Mouse (Mus musculus): Measurements from ENCODE around the gene Retnlg. TPM values are rescaled to one million over a fixed set of nuclear protein-coding genes. Genes with fewer than 3 reads are reported as not detected.
A peak's percentile ranks its signal among the peaks of the same experiment; 100 is the strongest.
"Not testable (repeated sequence)": the region's sequence is repeated elsewhere in the genome, so short reads cannot be mapped to it uniquely, and the experiment has no call there.

Retnlg gene
- 0.74 TPM in 1 of 2 replicates, not detected in the other for total RNA-seq (2014; rRNA removed)
- polyA plus RNA-seq (2012; rRNA removed), result 0.42 and 0.75 TPM in 2 replicates

DNA sequence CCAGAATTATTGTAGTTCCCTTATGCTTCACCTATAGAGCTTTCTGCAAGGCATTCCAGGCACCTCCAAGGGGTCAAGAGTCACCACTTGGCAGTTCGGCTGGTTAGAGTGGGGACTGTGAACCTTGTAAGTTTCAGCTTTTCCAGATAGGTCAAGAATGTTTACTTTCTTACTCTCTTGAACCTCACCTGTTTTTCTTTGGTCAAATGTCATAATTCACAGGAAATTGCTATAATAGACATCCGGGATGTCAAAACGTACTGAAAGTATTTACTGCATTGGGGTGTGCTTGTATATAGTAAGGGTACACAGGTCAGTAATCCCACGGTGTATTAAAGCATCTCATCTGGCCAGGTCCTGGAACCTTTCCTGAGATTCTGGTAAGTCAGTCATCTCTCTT is at the start of gene Retnlg:
Gene Retnlg, plus strand, starts transcription at position 301 of the 400 bp plus-strand sequence.
- WGBS, result 77% methylated on average over 4 of the region's 4 CpGs

DNA sequence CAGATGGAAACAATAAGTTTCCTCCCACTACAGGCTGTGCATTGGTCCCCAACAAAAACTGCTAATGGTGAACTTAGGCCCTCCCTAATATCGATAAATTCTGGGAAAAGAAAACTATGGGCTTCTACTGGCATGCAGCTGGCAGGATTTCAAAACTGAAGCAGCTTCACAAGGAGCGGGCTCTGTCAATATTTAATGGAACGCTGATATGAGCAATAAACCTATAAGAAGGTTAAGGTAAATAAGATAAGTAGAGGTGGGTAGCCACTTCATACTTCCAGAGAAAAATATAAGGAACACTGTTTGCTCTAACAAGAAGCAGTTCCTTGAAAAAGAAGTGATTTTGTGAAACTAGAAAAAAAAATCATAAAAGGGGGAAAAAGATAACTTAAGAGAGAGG is 45.9 kb upstream of the Retnlg start:
- no peak for DNase-seq (ENCODE audit: extremely low read depth, low read depth, low spot score)
- no peaks in the 10 kb centered on the region for H3K79me2 ChIP-seq (ENCODE audit: control insufficient read depth, insufficient read depth, low read length)
- H3K4me3 ChIP-seq (ENCODE audit: insufficient read depth, low read depth, low read length), result no peak overlapping the region
- no peaks in the 10 kb centered on the region for H3K36me3 ChIP-seq (ENCODE audit: control insufficient read depth, insufficient read depth, low read length)
- H3K4me1 ChIP-seq (ENCODE audit: control insufficient read depth, insufficient read depth, low read length), result no peaks in the 10 kb centered on the region
- TF ChIP-seq POLR2A (IDR thresholded peaks at IDR 0.05; ENCODE audit: extremely low read depth, insufficient read depth, low read length) (no peak), CTCF (IDR thresholded peaks at IDR 0.05; ENCODE audit: low read depth, low read length) (no peak)
- 60% methylated on average over 3 of the region's 3 CpGs for WGBS
- no peak overlapping the region for H3K27ac ChIP-seq (replicated peaks; ENCODE audit: insufficient read depth, low read depth, low read length)
- H3K27me3 ChIP-seq (ENCODE audit: control insufficient read depth, insufficient read depth, low read length), result no peaks in the 10 kb centered on the region
- H3K9ac ChIP-seq (ENCODE audit: low read depth, low read length), result no peak overlapping the region

More for the DNA sequence above, at the start of gene Retnlg:
- no peak within 1 kb of the TSS for H3K9ac ChIP-seq (ENCODE audit: low read depth, low read length)
- no peaks in the 10 kb centered on the region for H3K79me2 ChIP-seq (ENCODE audit: control insufficient read depth, insufficient read depth, low read length)
- no peak within 1 kb of the TSS for H3K4me3 ChIP-seq (ENCODE audit: insufficient read depth, low read depth, low read length)
- H3K36me3 ChIP-seq (ENCODE audit: control insufficient read depth, insufficient read depth, low read length), result no peaks in the 10 kb centered on the region
- no peaks in the 10 kb centered on the region for H3K4me1 ChIP-seq (ENCODE audit: control insufficient read depth, insufficient read depth, low read length)
- no peak for DNase-seq (ENCODE audit: extremely low read depth, low read depth, low spot score)
- TF ChIP-seq CTCF (IDR thresholded peaks at IDR 0.05; ENCODE audit: low read depth, low read length) (no peak), POLR2A (IDR thresholded peaks at IDR 0.05; ENCODE audit: extremely low read depth, insufficient read depth, low read length) (no peak)
- no peak within 1 kb of the TSS for H3K27ac ChIP-seq (replicated peaks; ENCODE audit: insufficient read depth, low read depth, low read length)
- no peaks in the 10 kb centered on the region for H3K27me3 ChIP-seq (ENCODE audit: control insufficient read depth, insufficient read depth, low read length)

DNA sequence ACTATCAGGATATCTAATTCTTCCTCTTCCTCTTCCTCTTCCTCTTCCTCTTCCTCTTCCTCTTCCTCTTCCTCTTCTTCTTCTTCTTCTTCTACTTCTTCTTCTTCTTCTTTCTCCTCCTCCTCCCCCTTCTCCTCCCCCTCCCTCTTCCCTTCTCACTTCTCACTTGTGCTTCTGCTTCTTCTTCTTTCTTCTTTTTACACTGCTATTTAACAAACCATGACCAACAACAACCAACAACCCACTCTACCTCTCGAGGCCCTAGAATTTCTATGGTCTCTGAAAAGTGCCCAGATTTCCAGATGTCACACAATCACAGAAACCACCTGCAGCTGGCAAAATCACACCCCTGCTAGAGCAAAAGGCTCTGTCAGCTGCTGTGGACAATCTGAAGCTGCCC is 44.8 kb upstream of the Retnlg start:
- Histone ChIP-seq H3K9ac (ENCODE audit: low read depth, low read length) (no peak overlapping the region), H3K79me2 (ENCODE audit: control insufficient read depth, insufficient read depth, low read length) (no peaks in the 10 kb centered on the region), H3K27ac (replicated peaks; ENCODE audit: insufficient read depth, low read depth, low read length) (no peak overlapping the region), H3K36me3 (ENCODE audit: control insufficient read depth, insufficient read depth, low read length) (no peaks in the 10 kb centered on the region), H3K4me3 (ENCODE audit: insufficient read depth, low read depth, low read length) (no peak overlapping the region), H3K27me3 (ENCODE audit: control insufficient read depth, insufficient read depth, low read length) (no peaks in the 10 kb centered on the region), H3K4me1 (ENCODE audit: control insufficient read depth, insufficient read depth, low read length) (no peaks in the 10 kb centered on the region)
- no peak for TF ChIP-seq CTCF (IDR thresholded peaks at IDR 0.05; ENCODE audit: low read depth, low read length)
- no peak for TF ChIP-seq POLR2A (IDR thresholded peaks at IDR 0.05; ENCODE audit: extremely low read depth, insufficient read depth, low read length)
- no peak for DNase-seq (ENCODE audit: extremely low read depth, low read depth, low spot score)
- WGBS, result 69% methylated on average over 1 of the region's 1 CpGs

GRCm38 (mm10) chr16:48829060-48829459 is 43.4 kb upstream of the Retnlg start:
- Histone ChIP-seq H3K9ac (ENCODE audit: low read depth, low read length) (no peak overlapping the region), H3K4me1 (ENCODE audit: control insufficient read depth, insufficient read depth, low read length) (no peaks in the 10 kb centered on the region), H3K27me3 (ENCODE audit: control insufficient read depth, insufficient read depth, low read length) (no peaks in the 10 kb centered on the region), H3K36me3 (ENCODE audit: control insufficient read depth, insufficient read depth, low read length) (no peaks in the 10 kb centered on the region), H3K79me2 (ENCODE audit: control insufficient read depth, insufficient read depth, low read length) (no peaks in the 10 kb centered on the region), H3K4me3 (ENCODE audit: insufficient read depth, low read depth, low read length) (no peak overlapping the region), H3K27ac (replicated peaks; ENCODE audit: insufficient read depth, low read depth, low read length) (no peak overlapping the region)
- DNase-seq (ENCODE audit: extremely low read depth, low read depth, low spot score), result no peak
- 70% methylated on average over 4 of the region's 4 CpGs for WGBS
- TF ChIP-seq POLR2A (IDR thresholded peaks at IDR 0.05; ENCODE audit: extremely low read depth, insufficient read depth, low read length) (no peak), CTCF (IDR thresholded peaks at IDR 0.05; ENCODE audit: low read depth, low read length) (no peak)

- H3K9ac ChIP-seq (ENCODE audit: low read depth, low read length), result no peak overlapping the region
- H3K36me3 ChIP-seq (ENCODE audit: control insufficient read depth, insufficient read depth, low read length), result no peaks in the 10 kb centered on the region
- H3K4me1 ChIP-seq (ENCODE audit: control insufficient read depth, insufficient read depth, low read length), result no peaks in the 10 kb centered on the region
- H3K27ac ChIP-seq (replicated peaks; ENCODE audit: insufficient read depth, low read depth, low read length), result peak overlapping the region; percentile 17; the same call in 1 of the 2 replicates
- WGBS, result 59% methylated on average over 8 of the region's 8 CpGs
- TF ChIP-seq POLR2A (IDR thresholded peaks at IDR 0.05; ENCODE audit: extremely low read depth, insufficient read depth, low read length), result no peak
- no peak for TF ChIP-seq CTCF (IDR thresholded peaks at IDR 0.05; ENCODE audit: low read depth, low read length)
- DNase-seq (ENCODE audit: extremely low read depth, low read depth, low spot score), result peak; percentile 23
- H3K27me3 ChIP-seq (ENCODE audit: control insufficient read depth, insufficient read depth, low read length), result no peaks in the 10 kb centered on the region
- H3K79me2 ChIP-seq (ENCODE audit: control insufficient read depth, insufficient read depth, low read length), result no peaks in the 10 kb centered on the region
- H3K4me3 ChIP-seq (ENCODE audit: insufficient read depth, low read depth, low read length), result no peak overlapping the region
Observed at GRCm38 (mm10) chr16:48832055-48832454, 40.4 kb upstream of the Retnlg start.

DNA sequence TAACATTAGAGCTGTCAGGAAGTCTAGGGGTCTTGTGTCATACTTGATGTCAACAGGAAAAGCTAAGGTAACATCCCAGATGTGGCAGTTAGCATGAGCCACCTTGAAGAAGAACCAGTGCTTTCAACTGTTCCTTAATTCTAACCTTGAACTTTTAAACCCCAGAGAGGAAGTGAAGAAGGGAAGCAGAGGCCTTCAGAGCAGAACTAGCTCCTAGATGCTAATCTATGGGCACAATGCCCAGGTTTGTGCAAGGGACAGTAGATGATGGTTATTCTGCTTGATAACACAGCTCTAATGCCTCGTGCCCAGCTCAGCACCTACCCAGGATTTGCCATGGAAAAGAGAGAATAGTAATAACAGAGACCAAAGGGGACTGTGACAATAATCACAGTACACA is 38.8 kb upstream of the Retnlg start:
- H3K36me3 ChIP-seq (ENCODE audit: control insufficient read depth, insufficient read depth, low read length); H3K9ac ChIP-seq (ENCODE audit: low read depth, low read length); H3K4me3 ChIP-seq (ENCODE audit: insufficient read depth, low read depth, low read length); H3K27me3 ChIP-seq (ENCODE audit: control insufficient read depth, insufficient read depth, low read length); H3K27ac ChIP-seq (replicated peaks; ENCODE audit: insufficient read depth, low read depth, low read length); H3K79me2 ChIP-seq (ENCODE audit: control insufficient read depth, insufficient read depth, low read length); H3K4me1 ChIP-seq (ENCODE audit: control insufficient read depth, insufficient read depth, low read length): not testable (repeated sequence)
- DNase-seq (ENCODE audit: extremely low read depth, low read depth, low spot score), result peak; percentile 9
- 33% methylated on average over 1 of the region's 1 CpGs for WGBS
